Mouse (Mus musculus) lung, postnatal 36 days (tissue): ENCODE measurements around the gene Amph.
A peak's percentile ranks its signal among the peaks of the same experiment; 100 is the strongest.

Experiments used
- DNase-seq: peaks from one replicate; pipeline ENCODE4 v3.0.0; 2022; ENCODE audit warnings: mixed read lengths

The Amph gene

DNA sequence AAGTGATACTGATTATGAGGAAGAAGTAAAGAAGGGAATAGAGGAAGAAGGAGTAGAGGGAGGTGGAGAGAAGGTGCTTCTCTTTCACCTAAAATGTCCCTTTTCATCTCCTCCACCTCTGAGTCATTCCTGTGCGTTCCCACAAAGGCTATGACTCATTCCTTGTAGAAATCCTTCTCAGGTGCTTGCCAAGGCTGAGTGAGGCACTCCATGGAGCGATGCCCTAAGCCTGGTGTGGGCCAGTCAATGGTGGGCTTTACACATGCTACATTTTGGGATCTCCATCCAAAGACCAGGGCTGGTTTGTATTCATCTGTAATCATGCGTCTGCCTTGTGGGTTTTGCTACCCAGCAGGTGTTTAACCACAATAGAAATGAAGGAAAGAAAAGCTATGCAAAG is 78.9 kb downstream of the Amph start:
- DNase-seq = no peak

- DNase-seq = no peak
Observed at GRCm38 (mm10) chr13:19027766-19028350, 79.9 kb downstream of the Amph start.

- peak; percentile 54 for DNase-seq
Observed at GRCm38 (mm10) chr13:19031916-19032688, 84.1 kb downstream of the Amph start.

DNA sequence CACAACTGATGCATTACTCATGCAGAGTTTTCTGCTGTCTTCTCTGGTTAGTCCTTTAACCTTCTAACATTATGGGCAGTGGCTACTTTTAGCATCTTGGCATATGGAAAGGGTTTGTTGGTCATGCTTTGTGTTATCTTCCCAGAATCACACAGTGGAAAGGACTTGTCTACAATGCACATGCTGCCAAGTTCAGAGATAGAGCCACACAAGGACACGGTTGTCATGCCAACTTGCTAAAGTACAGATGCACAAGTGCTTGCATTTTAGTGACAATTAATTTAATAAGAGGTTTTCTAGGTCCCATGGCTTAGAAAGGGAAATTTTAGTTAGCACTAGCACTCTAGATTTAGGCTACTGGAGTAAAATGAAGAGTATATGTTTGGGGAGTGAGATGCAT is 104.1 kb downstream of the Amph start:
- DNase-seq = no peak

- DNase-seq = peak; percentile 47
Observed at GRCm38 (mm10) chr13:19054504-19054903, 106.5 kb downstream of the Amph start.

DNA sequence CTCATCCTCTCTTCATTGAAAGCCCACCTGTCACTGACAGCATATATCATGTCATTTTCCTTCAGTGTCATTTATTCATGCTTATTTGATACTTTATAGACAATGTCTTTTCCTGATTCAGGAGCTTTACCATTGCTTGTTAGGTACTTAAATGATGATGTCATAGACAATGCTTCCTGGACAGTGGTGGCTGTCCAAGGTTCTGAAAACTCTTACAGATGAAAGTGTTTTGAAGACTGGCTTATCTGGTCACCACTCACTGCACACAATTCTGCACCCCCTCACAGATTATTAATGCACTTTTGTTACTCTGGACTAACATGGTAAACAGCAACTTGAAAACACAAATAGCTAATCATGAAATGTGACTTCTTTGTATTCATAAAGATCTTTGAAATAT is 124.3 kb downstream of the Amph start:
- DNase-seq = no peak

DNA sequence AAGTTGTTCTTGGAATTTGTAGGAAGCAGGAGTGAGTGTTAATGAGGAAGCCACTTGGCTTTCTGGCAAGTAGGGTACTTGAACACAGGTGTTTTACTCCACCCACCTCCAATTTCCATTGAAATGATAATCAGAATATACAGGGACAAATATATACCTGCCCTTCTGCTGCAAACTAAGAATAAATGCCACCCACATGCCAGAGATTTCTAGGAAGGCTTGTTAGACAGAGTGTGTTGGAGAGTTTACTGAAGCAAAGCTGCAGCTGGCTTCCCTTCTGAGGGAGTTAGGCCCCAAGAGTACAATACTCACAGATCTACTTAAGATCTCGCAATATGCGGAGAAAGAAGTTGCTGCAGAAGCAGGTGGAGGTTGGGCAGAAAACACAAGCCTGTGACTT is 129.4 kb downstream of the Amph start:
- no peak for DNase-seq

DNA sequence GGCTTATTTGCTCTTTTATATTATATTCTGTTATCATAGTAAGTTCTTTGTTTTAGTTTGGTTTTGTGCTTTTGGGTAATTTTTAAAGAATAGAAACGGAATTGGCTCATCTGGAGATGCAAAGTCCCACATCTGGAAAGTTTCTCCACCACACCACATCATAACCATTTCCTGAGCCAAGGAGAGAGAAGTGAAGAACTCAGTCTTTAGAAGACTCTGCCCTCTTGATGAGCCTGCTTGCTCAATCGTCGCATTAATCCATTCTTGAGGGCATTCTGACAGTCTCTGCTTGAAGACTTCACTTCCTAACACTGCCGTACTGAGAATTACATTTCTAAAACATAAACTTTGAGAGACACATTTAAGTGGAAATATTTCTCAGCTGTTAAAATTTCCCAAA is 133.9 kb downstream of the Amph start:
- DNase-seq = peak; percentile 68

GRCm38 (mm10) chr13:19094571-19094970 is 146.6 kb downstream of the Amph start:
- DNase-seq = no peak

DNA sequence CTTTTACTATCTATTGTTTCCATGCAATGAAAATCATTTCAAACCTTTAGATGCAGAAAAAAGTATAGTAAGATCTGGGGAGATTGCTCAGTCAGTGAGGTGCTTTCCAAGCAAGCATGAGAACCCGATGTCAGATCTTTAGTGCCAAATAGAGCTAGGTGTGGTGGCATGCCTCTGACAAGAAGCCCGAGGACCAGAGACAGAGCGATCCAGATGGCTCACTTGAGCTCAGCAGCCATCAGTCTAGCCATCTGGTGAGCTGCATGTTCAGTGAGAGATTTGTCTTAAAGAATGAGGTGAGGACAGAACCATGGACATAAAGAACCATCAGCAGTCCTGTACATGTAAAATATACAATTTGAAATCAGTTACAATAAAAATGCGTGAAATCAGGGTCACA is 149.1 kb downstream of the Amph start:
- DNase-seq = no peak

DNA sequence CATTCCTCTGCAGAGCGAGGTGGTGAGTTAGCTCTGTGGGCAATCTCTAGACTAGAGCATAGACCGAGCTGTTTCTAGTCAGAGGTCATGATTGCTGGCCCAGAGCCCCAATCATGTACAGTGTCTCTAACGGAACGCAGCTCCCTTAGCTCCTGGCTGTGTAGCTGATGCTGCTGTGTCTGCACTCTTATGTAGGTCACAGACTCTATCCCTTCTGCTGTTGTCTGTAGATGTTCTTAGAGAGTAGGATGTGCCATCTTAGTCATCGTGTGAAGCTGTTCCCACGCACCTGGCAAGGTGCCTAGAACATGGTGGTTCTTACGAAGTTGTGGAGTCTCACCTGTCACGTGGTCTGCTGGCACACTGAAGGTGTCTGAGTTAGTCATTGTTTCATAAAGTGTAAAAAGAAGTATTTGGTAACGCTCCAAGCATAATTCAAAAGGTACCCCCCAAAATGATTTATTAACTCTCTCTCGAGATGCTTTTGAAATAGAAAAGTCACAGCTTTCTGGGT is 153.9 kb downstream of the Amph start:
- DNase-seq = peak; percentile 21

GRCm38 (mm10) chr13:19106418-19106817 is 158.4 kb downstream of the Amph start:
- peak; percentile 6 for DNase-seq

- DNase-seq = no peak
Observed at GRCm38 (mm10) chr13:19109331-19109730, 161.3 kb downstream of the Amph start.

GRCm38 (mm10) chr13:19113034-19113922 is 165.3 kb downstream of the Amph start:
- no peak for DNase-seq

GRCm38 (mm10) chr13:19114761-19115160 is 166.8 kb downstream of the Amph start:
- peak; percentile 36 for DNase-seq

DNA sequence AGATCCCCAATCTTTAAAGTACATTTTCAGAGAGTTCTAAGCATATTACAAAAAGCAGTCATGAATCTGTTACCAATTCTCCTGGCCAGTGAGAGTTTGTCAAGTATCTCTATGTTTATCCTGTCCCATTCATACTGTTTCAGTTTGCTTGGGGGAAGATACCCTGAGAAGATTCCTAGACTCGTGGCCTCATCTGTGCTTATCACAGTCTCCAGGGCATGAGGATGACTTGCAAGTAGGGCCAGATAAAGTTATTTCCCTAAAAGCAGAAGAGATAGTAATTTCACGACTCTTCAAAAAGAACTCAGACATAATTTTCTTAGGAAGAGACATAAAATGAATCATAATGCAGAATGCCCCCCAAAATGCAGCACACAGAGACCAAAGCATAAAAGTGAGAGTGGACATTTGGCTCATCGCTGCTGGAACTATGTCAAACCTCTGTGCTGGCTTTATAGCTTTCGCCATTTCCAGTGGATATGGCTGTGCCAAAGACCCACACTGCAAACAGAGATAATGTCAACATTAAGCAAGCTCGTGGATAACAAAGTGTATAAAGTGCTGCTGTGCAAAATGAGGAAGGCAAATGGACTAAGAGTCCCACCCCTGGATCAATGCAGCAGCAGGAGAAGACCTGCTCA is 179.0 kb downstream of the Amph start:
- no peak for DNase-seq

DNA sequence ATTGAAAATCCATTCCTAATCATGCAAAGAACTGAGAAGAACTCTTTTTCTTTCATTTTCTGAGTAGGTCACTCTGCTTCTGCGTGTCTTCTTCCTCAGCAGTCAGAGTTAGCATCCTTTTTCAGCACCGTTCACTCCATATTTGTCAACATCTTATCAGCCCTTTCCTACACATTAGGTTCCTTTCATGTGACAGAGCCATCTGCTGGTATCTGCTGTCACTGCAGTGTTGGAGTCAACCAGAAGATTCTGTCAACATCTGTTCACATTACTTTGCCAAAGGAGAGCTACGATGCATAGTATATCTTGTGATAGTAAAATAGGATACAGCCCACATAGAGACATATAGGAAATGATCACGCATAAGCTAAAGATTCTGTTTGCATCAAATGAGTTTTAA is 185.8 kb downstream of the Amph start:
- DNase-seq = peak; percentile 51

GRCm38 (mm10) chr13:19137212-19137611 is 189.2 kb downstream of the Amph start:
- no peak for DNase-seq

DNA sequence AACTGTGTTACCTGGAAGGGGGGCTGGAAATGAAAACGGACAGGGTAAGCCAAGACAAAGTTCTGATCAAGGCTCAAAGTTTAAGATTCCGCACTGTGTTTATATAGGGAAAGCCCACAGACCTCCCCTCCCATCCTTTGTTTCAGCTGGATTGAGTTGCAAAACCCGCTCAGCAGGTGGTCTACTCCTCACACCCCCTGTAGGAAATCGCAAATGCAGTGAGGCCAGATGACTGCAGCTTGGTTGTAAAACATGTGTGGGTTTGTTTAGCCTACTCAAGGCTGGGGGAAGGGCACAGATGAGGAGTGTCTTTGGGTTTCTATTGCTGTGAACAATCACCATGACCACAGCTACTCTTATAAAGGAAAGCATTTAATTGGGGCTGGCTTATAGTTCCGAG is 189.9 kb downstream of the Amph start:
- no peak for DNase-seq

DNA sequence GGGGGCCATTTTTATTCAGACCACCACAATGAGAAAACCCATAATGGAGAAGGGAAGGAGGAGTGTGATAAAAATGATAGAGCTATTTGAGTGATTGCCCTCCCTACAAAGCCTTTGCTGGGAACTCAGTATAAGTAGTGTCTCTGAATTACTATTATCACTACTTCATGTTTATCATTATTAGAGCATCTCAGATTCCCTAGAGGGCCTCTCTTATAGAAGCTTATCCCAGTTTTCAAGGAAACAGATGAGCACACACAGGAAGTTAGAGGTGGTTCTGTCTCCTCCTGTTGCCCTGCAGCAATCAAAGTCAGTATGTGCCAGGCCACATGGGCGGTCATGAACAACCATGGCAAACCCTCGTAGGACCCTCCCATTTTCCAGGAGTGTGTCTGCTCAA is 190.5 kb downstream of the Amph start:
- no peak for DNase-seq

- no peak for DNase-seq
Observed at GRCm38 (mm10) chr13:19139104-19139503, 191.1 kb downstream of the Amph start.

- DNase-seq = no peak
Observed at GRCm38 (mm10) chr13:19139771-19140170, 191.8 kb downstream of the Amph start.

DNA sequence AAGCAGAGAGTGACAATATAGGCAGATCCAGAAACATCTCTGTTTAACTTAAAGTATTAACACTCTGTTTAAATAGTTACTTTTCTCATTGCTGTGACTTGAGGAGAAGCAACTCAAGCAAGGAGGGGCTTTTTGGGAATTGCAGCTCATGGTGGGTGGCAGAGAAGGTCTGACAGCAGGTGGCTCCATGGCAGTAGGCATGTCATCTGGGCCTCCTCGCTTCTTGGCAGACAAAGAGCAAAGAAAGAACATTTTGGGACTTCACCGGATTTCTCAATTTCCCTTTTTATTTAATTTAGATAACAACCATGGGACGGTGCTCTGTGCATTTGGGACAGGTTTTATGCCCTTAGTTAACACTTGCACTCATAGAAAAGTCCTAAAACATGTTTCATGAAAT is 195.8 kb downstream of the Amph start:
- no peak for DNase-seq
